ENCODE assay signal across 9 mouse cellular contexts in the genomic region with DNA sequence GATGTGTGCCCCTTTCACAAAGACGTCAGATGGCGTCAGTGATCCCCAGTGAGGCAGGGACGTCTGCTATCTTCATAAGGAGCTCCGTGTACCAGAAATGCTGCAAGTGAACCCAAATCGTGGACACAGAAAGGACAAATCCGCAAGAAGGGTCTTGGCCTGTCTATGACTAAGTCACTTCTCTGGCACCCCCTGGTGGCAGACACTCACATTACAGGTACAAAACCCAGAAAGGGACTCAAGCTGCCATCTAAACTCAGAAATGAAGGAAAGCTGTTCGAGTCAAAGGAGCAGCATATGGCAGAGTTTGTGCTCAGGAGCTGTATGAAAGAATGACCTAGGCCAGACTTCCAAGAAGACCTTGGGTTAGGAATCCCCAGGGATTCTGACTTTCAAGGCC. TPM values are rescaled to one million over a fixed set of nuclear protein-coding genes. Genes with fewer than 3 reads are reported as not detected.
A peak's percentile ranks its signal among the peaks of the same experiment; 100 is the strongest.
DNase-seq lines count a peak whose midpoint lies in the region; ATAC-seq and TF ChIP-seq lines count a peak whose summit lies in the region.
"Had no signal": no experiment of that assay in that cellular context is flagged by ENCODE, and none has a peak within 500 bp of the region (broad histone marks: within the 10 kb centered on the region; RNA-seq: fewer than 3 reads in every experiment).

No protein-coding gene starts in this region.

- no peak overlapping the region for H3K9ac ChIP-seq in liver, embryonic 14.5 days (replicated peaks)

- no peaks in the 10 kb centered on the region for H3K4me1 ChIP-seq in liver, embryonic 14.5 days (replicated peaks; ENCODE audit: control insufficient read depth in 2 of 2, insufficient read depth in 2 of 2, low read length in 1 of 2)

- no peaks in the 10 kb centered on the region for H3K36me3 ChIP-seq in liver, embryonic 14.5 days (replicated peaks; ENCODE audit: control insufficient read depth, insufficient read depth, low read depth)

- no peaks in the 10 kb centered on the region for H3K9me3 ChIP-seq in liver, embryonic 14.5 days (ENCODE audit: control insufficient read depth, low read length)

- peak; percentile 67 for DNase-seq in CD4-positive helper T cell, adult 2 months (ENCODE audit: low read depth, low spot score)
- peak; percentile 85 for DNase-seq in ZHBTc4 (ENCODE audit: low read depth, low spot score)
- DNase-seq in cerebellum, postnatal 36 days: peak; percentile 89 to 94
- peak; percentile 62 for DNase-seq in gastrocnemius, postnatal 25 days
- DNase-seq in kidney, postnatal 14 days: peak; percentile 89
- DNase-seq in liver, embryonic 14.5 days (ENCODE audit: low read depth in 3 of 3, low spot score in 3 of 3): peak; percentile 39 to 53 (median 42)
- peak; percentile 94 for DNase-seq in retina, embryonic 14.5 days (ENCODE audit: low spot score)
- peak; percentile 75 for DNase-seq in thymus, postnatal 25 days

- 7% methylated on average over 7 of the region's 7 CpGs for WGBS in liver, embryonic 14.5 days (ENCODE audit: insufficient replicate concordance)

- no peak for ATAC-seq in liver, embryonic 14.5 days (ENCODE audit: insufficient read depth)

- TF ChIP-seq CTCF in liver, embryonic 14.5 days (IDR thresholded peaks at IDR 0.05; ENCODE audit: low read depth): peak; percentile 88

- H3K27me3 ChIP-seq in liver, embryonic 14.5 days (ENCODE audit: control insufficient read depth, insufficient read depth, low read length): no peaks in the 10 kb centered on the region; the same call in 1 of the 2 replicates

- H3K4me3 ChIP-seq in liver, embryonic 14.5 days (ENCODE audit: insufficient read depth in 1 of 2, low read depth in 2 of 2, low read length in 2 of 2): no peak overlapping the region

- no peak overlapping the region for H3K4me2 ChIP-seq in liver, embryonic 14.5 days (ENCODE audit: low read depth)

- no peak for TF ChIP-seq EP300 in liver, embryonic 14.5 days (IDR thresholded peaks at IDR 0.05; ENCODE audit: low read depth)

- H3K27ac ChIP-seq in liver, embryonic 14.5 days: no peak overlapping the region

RNA-seq across cellular contexts. Expression of gene Kcne2, which starts 5.6 kb away (rescaled TPM):
- not detected for total RNA-seq in gastrocnemius, postnatal 25 days (2021)
- not detected in 2 replicates for polyA plus RNA-seq in liver, embryonic 14.5 days (2012; rRNA removed)
- polyA plus RNA-seq in liver, embryonic 14.5 days (2014; fragmentation: Nextera tagmentation; extraction: Ambion mirVana): not detected in 2 replicates
- total RNA-seq: hematopoietic stem cell, adult 5-6 weeks had no signal

RNA-seq across cellular contexts. Expression of gene Smim11, which starts 14.5 kb away (rescaled TPM):
- 10 to 100 TPM; 59.4 to 63.3 TPM for total RNA-seq in gastrocnemius, postnatal 25 days (2021)
- 15.4 and 24.8 TPM in 2 replicates for polyA plus RNA-seq in liver, embryonic 14.5 days (2012; rRNA removed)
- polyA plus RNA-seq in liver, embryonic 14.5 days (2014; fragmentation: Nextera tagmentation; extraction: Ambion mirVana): 53.1 and 58.9 TPM in 2 replicates

RNA-seq across cellular contexts. Expression of gene Fam243, which starts 34.6 kb away (rescaled TPM):
- total RNA-seq in gastrocnemius, postnatal 25 days (2021): not detected
- polyA plus RNA-seq in liver, embryonic 14.5 days (2012; rRNA removed): 0.01 and 0.02 TPM in 2 replicates
- polyA plus RNA-seq in liver, embryonic 14.5 days (2014; fragmentation: Nextera tagmentation; extraction: Ambion mirVana): not detected in 2 replicates
- total RNA-seq: hematopoietic stem cell, adult 5-6 weeks had no signal

Comparison
In these comparisons a context has a peak if more than half of its experiments do, and no peak if none do; other contexts are left out.
1. DNase-seq: peak in every context shown above with its lines; median percentile 94 in retina, embryonic 14.5 days; 92 in cerebellum, postnatal 36 days; 89 in kidney, postnatal 14 days; 85 in ZHBTc4; 75 in thymus, postnatal 25 days; 67 in CD4-positive helper T cell, adult 2 months; 62 in gastrocnemius, postnatal 25 days; 42 in liver, embryonic 14.5 days.